Mouse (Mus musculus) macrophage (primary cell): Measurements from ENCODE around the gene Trpt1. TPM values are rescaled to one million over a fixed set of nuclear protein-coding genes. Genes with fewer than 3 reads are reported as not detected.

ENCODE experiments used
- H3K27ac ChIP-seq: fragments of 350-480 bp; formaldehyde crosslinking; 2 replicates; pipeline ENCODE4 v1.9.0; 2021
- H3K36me3 ChIP-seq: fragments of 350-480 bp; formaldehyde crosslinking; 2 replicates; pipeline ENCODE4 v1.9.0; 2021; ENCODE audit errors: inconsistent target
- H3K4me3 ChIP-seq: fragments of 350-480 bp; formaldehyde crosslinking; 2 replicates; pipeline ENCODE4 v1.9.0; 2021; ENCODE audit errors: inconsistent target
- H3K79me2 ChIP-seq: fragments of 350-480 bp; formaldehyde crosslinking; 2 replicates; pipeline ENCODE4 v1.9.0; 2021; ENCODE audit errors: inconsistent target
- WGBS: methylation state at CpG from one replicate; pipeline ENCODE4 v1.1.7; 2026; ENCODE audit warnings: inconsistent platforms; ENCODE audit not compliant: missing documents; 5-methylcytosine and 5-hydroxymethylcytosine counted together
- polyA plus RNA-seq: library from polyadenylated mRNA; stranded (reverse); fragments of 250-400 nt; gene quantifications from 3 replicates; pipeline ENCODE4 v1.2.4, GENCODE M21; 2018; ENCODE audit warnings: inconsistent platforms

Gene Trpt1
- polyA plus RNA-seq, 1 experiment from 2014 or later: 0.80 TPM

- WGBS: 93% methylated on average over 5 of the region's 5 CpGs
- peaks cover 43% of the 10 kb centered on the region for H3K79me2 ChIP-seq
- no peak overlapping the region for H3K4me3 ChIP-seq
- H3K36me3 ChIP-seq: peaks cover 45% of the 10 kb centered on the region
- no peak overlapping the region for H3K27ac ChIP-seq
These were observed 38.1 kb downstream of the Trpt1 start for GRCm38 (mm10) chr19:7034006-7034405.

- H3K27ac ChIP-seq: peak overlapping the region; percentile 29; the same call in 1 of the 2 replicates
- 0 out of 2 replicates have a peak, but pooled peaks cover 7% of the 10 kb centered on the region for H3K36me3 ChIP-seq
- H3K4me3 ChIP-seq: peak overlapping the region; percentile 70
- 4% methylated on average over 35 of the region's 35 CpGs for WGBS
- H3K79me2 ChIP-seq: peaks cover 47% of the 10 kb centered on the region
These were observed 43.3 kb downstream of the Trpt1 start for GRCm38 (mm10) chr19:7039088-7039720.

GRCm38 (mm10) chr19:7039841-7040636 lies 44.1 kb downstream of the Trpt1 start, which contains the start of gene Stip1:
Gene Stip1, minus strand, starts transcription at chr19:7039967.
- Histone ChIP-seq H3K79me2 (peaks cover 44% of the 10 kb centered on the region), H3K36me3 (0 out of 2 replicates have a peak, but pooled peaks cover 4% of the 10 kb centered on the region), H3K27ac (peak within 1 kb of the TSS; percentile 70), H3K4me3 (peak within 1 kb of the TSS; percentile 70)
- under 1% methylated on average over 41 of the region's 49 CpGs for WGBS

GRCm38 (mm10) chr19:7040637-7041130 lies 44.8 kb downstream of the Trpt1 start:
- Histone ChIP-seq H3K27ac (peak overlapping the region; percentile 70), H3K79me2 (peaks cover 37% of the 10 kb centered on the region), H3K36me3 (no peaks in the 10 kb centered on the region), H3K4me3 (peak overlapping the region; percentile 70)
- WGBS: 27% methylated on average over 13 of the region's 13 CpGs

- 91% methylated on average over 2 of the region's 2 CpGs for WGBS
- peaks cover 33% of the 10 kb centered on the region for H3K79me2 ChIP-seq
- H3K27ac ChIP-seq: no peak overlapping the region
- H3K36me3 ChIP-seq: no peaks in the 10 kb centered on the region
- no peak overlapping the region; the same call in 1 of the 2 replicates for H3K4me3 ChIP-seq
These were observed 45.2 kb downstream of the Trpt1 start for GRCm38 (mm10) chr19:7041171-7041570.

- Histone ChIP-seq H3K79me2 (peaks cover 1% of the 10 kb centered on the region), H3K27ac (no peak overlapping the region), H3K4me3 (no peak overlapping the region), H3K36me3 (no peaks in the 10 kb centered on the region)
- WGBS: 86% methylated on average over 4 of the region's 4 CpGs
These were observed 48.3 kb downstream of the Trpt1 start for GRCm38 (mm10) chr19:7044279-7044678.

- Histone ChIP-seq H3K27ac (no peak overlapping the region), H3K4me3 (no peak overlapping the region), H3K79me2 (no peaks in the 10 kb centered on the region), H3K36me3 (no peaks in the 10 kb centered on the region)
- WGBS: 88% methylated on average over 4 of the region's 4 CpGs
These were observed 48.8 kb downstream of the Trpt1 start for GRCm38 (mm10) chr19:7044706-7045105.

Other genes with a start within 250 kb of the Trpt1 start
- gene Rps6ka4, start 155.5 kb upstream of the Trpt1 start, polyA plus RNA-seq: 15.5 to 39.8 TPM (median 30.3 TPM) in 3 replicates
- gene Ccdc88b, start 137.9 kb upstream of the Trpt1 start, polyA plus RNA-seq: 16.2 to 28.6 TPM (median 21.1 TPM) in 3 replicates
- 70.0 to 96.1 TPM (median 81.1 TPM) in 3 replicates for gene Trmt112, start 86.4 kb upstream of the Trpt1 start, polyA plus RNA-seq
- gene Prdx5, start 86.0 kb upstream of the Trpt1 start, polyA plus RNA-seq: 147 to 393 TPM (median 352 TPM) in 3 replicates
- gene Esrra, start 74.3 kb upstream of the Trpt1 start, polyA plus RNA-seq: 11.0 to 32.7 TPM (median 31.3 TPM) in 3 replicates
- not detected in 3 replicates for gene Catsperz, start 70.8 kb upstream of the Trpt1 start, polyA plus RNA-seq
- gene Kcnk4, start 61.6 kb upstream of the Trpt1 start, polyA plus RNA-seq: not detected in 3 replicates
- 40.5 to 63.3 TPM (median 50.1 TPM) in 3 replicates for gene Bad, start 54.3 kb upstream of the Trpt1 start, polyA plus RNA-seq
- 15.6 to 35.9 TPM (median 30.6 TPM) in 3 replicates for gene Gpr137, start 53.7 kb upstream of the Trpt1 start, polyA plus RNA-seq
- gene Ppp1r14b, start 21.2 kb upstream of the Trpt1 start, polyA plus RNA-seq: 51.9 to 204 TPM (median 81.4 TPM) in 3 replicates
- gene Plcb3, start 19.7 kb upstream of the Trpt1 start, polyA plus RNA-seq: 15.2 to 25.2 TPM (median 24.8 TPM) in 3 replicates
- gene Fkbp2, start 15.6 kb upstream of the Trpt1 start, polyA plus RNA-seq: 146 to 269 TPM (median 153 TPM) in 3 replicates
- gene Vegfb, start 8.5 kb upstream of the Trpt1 start, polyA plus RNA-seq: 34.5 to 91.1 TPM (median 72.1 TPM) in 3 replicates
- 18.1 to 21.0 TPM (median 19.3 TPM) in 3 replicates for gene Dnajc4, start 3.6 kb upstream of the Trpt1 start, polyA plus RNA-seq
- 4.5 to 6.6 TPM (median 5.3 TPM) in 3 replicates for gene Nudt22, start within 50 bp of the Trpt1 start, polyA plus RNA-seq
- gene Fermt3, start 23.3 kb downstream of the Trpt1 start, polyA plus RNA-seq: 194 to 236 TPM (median 225 TPM) in 3 replicates
- gene Stip1, start 43.8 kb downstream of the Trpt1 start, polyA plus RNA-seq: 53.3 to 149 TPM (median 126 TPM) in 3 replicates
- gene Macrod1, start 60.7 kb downstream of the Trpt1 start, polyA plus RNA-seq: 5.5 to 13.5 TPM (median 7.3 TPM) in 3 replicates
- not detected in 3 replicates for gene Flrt1, start 109.6 kb downstream of the Trpt1 start, polyA plus RNA-seq
- gene Otub1, start 210.2 kb downstream of the Trpt1 start, polyA plus RNA-seq: 63.3 to 78.4 TPM (median 68.3 TPM) in 3 replicates
- 220 to 440 TPM (median 391 TPM) in 3 replicates for gene Cox8a, start 221.5 kb downstream of the Trpt1 start, polyA plus RNA-seq
- 17.5 to 29.1 TPM (median 25.8 TPM) in 3 replicates for gene Naa40, start 245.1 kb downstream of the Trpt1 start, polyA plus RNA-seq